Mouse (Mus musculus) heart, adult 2 months (tissue): ENCODE measurements at regions not wholly inside any gene's neighbourhood (a gene's known extent, or its start where the extent isn't known, plus 50 kb on each side); places are given as distances from the start of the nearest gene placed in this dataset.

ENCODE experiments used
- DNase-seq, 2 experiments: peaks; one replicate each; pipeline ENCODE4 v3.0.0; 2021
- H3K27ac ChIP-seq: fragments of 200-600 bp; 2 replicates; pipeline ENCODE4 v1.8.1; 2022
- H3K27me3 ChIP-seq: fragments of 200-500 bp; 2 replicates; pipeline ENCODE4 v1.6.1; 2012; ENCODE audit warnings: mild to moderate bottlenecking, low read length, inconsistent platforms, mixed read lengths; ENCODE audit not compliant: control insufficient read depth, insufficient read depth
- H3K36me3 ChIP-seq: fragments of 200-500 bp; 2 replicates; pipeline ENCODE4 v1.6.1; 2012; ENCODE audit warnings: low read length, inconsistent platforms; ENCODE audit not compliant: control insufficient read depth, insufficient read depth
- H3K4me1 ChIP-seq: fragments of 200-500 bp; 2 replicates; pipeline ENCODE4 v1.6.1; 2011; ENCODE audit warnings: low read length; ENCODE audit not compliant: control insufficient read depth, insufficient read depth
- H3K4me3 ChIP-seq: fragments of 200-600 bp; 2 replicates; pipeline ENCODE4 v1.8.1; 2022
- H3K79me2 ChIP-seq: fragments of 200-500 bp; replicated peaks from 2 replicates; pipeline ENCODE4 v1.6.1; 2012; ENCODE audit warnings: mild to moderate bottlenecking, inconsistent platforms, low read length, moderate library complexity, mixed read lengths; ENCODE audit not compliant: control insufficient read depth, insufficient read depth
- H3K9ac ChIP-seq: fragments of 200-500 bp; 2 replicates; pipeline ENCODE4 v1.6.1; 2012; ENCODE audit warnings: low read depth, mild to moderate bottlenecking, control low read depth, inconsistent platforms, low read length, mixed read lengths
- CTCF ChIP-seq: fragments of 200-600 bp; IDR thresholded peaks from 2 replicates; pipeline ENCODE4 v1.8.1; 2022; ENCODE audit warnings: antibody characterized with exemption, mild to moderate bottlenecking, moderate library complexity
- EP300 ChIP-seq: fragments of 200-500 bp; IDR thresholded peaks from 2 replicates; pipeline ENCODE4 v1.6.1; 2011; ENCODE audit warnings: low read depth, low read length, control low read depth; ENCODE audit not compliant: insufficient read depth
- POLR2A ChIP-seq: fragments of 200-500 bp; IDR thresholded peaks from 2 replicates; pipeline ENCODE4 v1.6.1; 2011; ENCODE audit warnings: mild to moderate bottlenecking, low read depth, low read length, control low read depth; ENCODE audit not compliant: insufficient read depth
- WGBS: fragments of 180-500 bp; shearing (Covaris S2); methylation state at CpG from one replicate; pipeline ENCODE4 v1.1.7; 2018; 5-methylcytosine and 5-hydroxymethylcytosine counted together
- intact Hi-C: fragments of 180-260 bp; cut with DNase I; formaldehyde crosslinking; loops from one replicate; pipeline ENCODE4 v1.15.1; 2025

GRCm38 (mm10) chr19:54555351-54555750 lies 511.4 kb downstream of the Adra2a start:
- Histone ChIP-seq H3K4me1 (no peaks in the 10 kb centered on the region), H3K79me2 (no peaks in the 10 kb centered on the region), H3K27me3 (no peaks in the 10 kb centered on the region), H3K36me3 (no peaks in the 10 kb centered on the region), H3K4me3 (no peak overlapping the region), H3K9ac (no peak overlapping the region), H3K27ac (no peak overlapping the region)
- no peak for DNase-seq
- no peak for TF ChIP-seq POLR2A
- no peak for TF ChIP-seq EP300
- TF ChIP-seq CTCF = no peak
- intact Hi-C loops = no loop called here
- WGBS = 87% methylated on average over 3 of the region's 3 CpGs

- no peaks in the 10 kb centered on the region for H3K4me1 ChIP-seq
- H3K27ac ChIP-seq = no peak overlapping the region
- no peak overlapping the region for H3K9ac ChIP-seq
- DNase-seq = no peak
- TF ChIP-seq EP300 = no peak
- no peak for TF ChIP-seq POLR2A
- H3K79me2 ChIP-seq = no peaks in the 10 kb centered on the region
- no peaks in the 10 kb centered on the region for H3K36me3 ChIP-seq
- 69% methylated on average over 3 of the region's 3 CpGs for WGBS
- intact Hi-C loops = no loop called here
- H3K27me3 ChIP-seq = no peaks in the 10 kb centered on the region
- no peak overlapping the region for H3K4me3 ChIP-seq
Observed at GRCm38 (mm10) chr19:54557984-54558383, 514.0 kb downstream of the Adra2a start.

GRCm38 (mm10) chr19:54583574-54583973 lies 539.6 kb downstream of the Adra2a start:
- Histone ChIP-seq H3K9ac (no peak overlapping the region), H3K4me3 (no peak overlapping the region), H3K4me1 (no peaks in the 10 kb centered on the region), H3K27ac (no peak overlapping the region), H3K79me2 (no peaks in the 10 kb centered on the region), H3K36me3 (no peaks in the 10 kb centered on the region), H3K27me3 (no peaks in the 10 kb centered on the region)
- WGBS = 63% methylated on average over 2 of the region's 2 CpGs
- TF ChIP-seq POLR2A (no peak), CTCF (no peak), EP300 (no peak)
- no peak for DNase-seq
- intact Hi-C loops = no loop called here

GRCm38 (mm10) chr19:54584687-54585237 lies 540.8 kb downstream of the Adra2a start:
- Histone ChIP-seq H3K4me1 (no peaks in the 10 kb centered on the region), H3K4me3 (no peak overlapping the region), H3K27me3 (no peaks in the 10 kb centered on the region), H3K79me2 (no peaks in the 10 kb centered on the region), H3K27ac (no peak overlapping the region), H3K9ac (no peak overlapping the region), H3K36me3 (no peaks in the 10 kb centered on the region)
- WGBS = 64% methylated on average over 3 of the region's 3 CpGs
- intact Hi-C loops = no loop called here
- no peak for DNase-seq
- TF ChIP-seq POLR2A (no peak), EP300 (no peak), CTCF (no peak)

GRCm38 (mm10) chr19:54585326-54585725 lies 541.4 kb downstream of the Adra2a start:
- Histone ChIP-seq H3K27me3 (no peaks in the 10 kb centered on the region), H3K4me1 (no peaks in the 10 kb centered on the region), H3K9ac (no peak overlapping the region), H3K36me3 (no peaks in the 10 kb centered on the region), H3K79me2 (no peaks in the 10 kb centered on the region), H3K4me3 (no peak overlapping the region), H3K27ac (no peak overlapping the region)
- intact Hi-C loops = no loop called here
- TF ChIP-seq EP300 (no peak), CTCF (no peak), POLR2A (no peak)
- no peak for DNase-seq
- WGBS = 76% methylated on average over 1 of the region's 1 CpGs

GRCm38 (mm10) chr19:54603345-54603744 lies 523.7 kb downstream of the Gpam start:
- 71% methylated on average over 6 of the region's 6 CpGs for WGBS
- Histone ChIP-seq H3K36me3 (no peaks in the 10 kb centered on the region), H3K4me1 (no peaks in the 10 kb centered on the region), H3K79me2 (no peaks in the 10 kb centered on the region), H3K27me3 (no peaks in the 10 kb centered on the region), H3K27ac (no peak overlapping the region), H3K4me3 (no peak overlapping the region), H3K9ac (no peak overlapping the region)
- intact Hi-C loops = no loop called here
- TF ChIP-seq EP300 = no peak
- TF ChIP-seq POLR2A = no peak
- no peak for TF ChIP-seq CTCF
- no peak for DNase-seq
